ENCODE assay signal across 18 mouse cellular contexts in genomic region chr13:106525406-106526206, GRCm38 (mm10).
DNase-seq lines count a peak whose midpoint lies in the region; ATAC-seq and TF ChIP-seq lines count a peak whose summit lies in the region.
"Had no signal": no experiment of that assay in that cellular context is flagged by ENCODE, and none has a peak within 500 bp of the region (broad histone marks: within the 10 kb centered on the region; RNA-seq: fewer than 3 reads in every experiment).

No protein-coding gene starts in this region.

- no peak for TF ChIP-seq POLR2A in brain, embryonic 14.5 days (IDR thresholded peaks at IDR 0.05; ENCODE audit: borderline replicate concordance, extremely low read depth, insufficient read depth, insufficient read length, poor library complexity, severe bottlenecking)

- H3K4me3 ChIP-seq in kidney, embryonic 14.5 days (ENCODE audit: low read length): no peak overlapping the region
- H3K4me3 ChIP-seq in lung, postnatal 0 days (ENCODE audit: low read depth, low read length): no peak overlapping the region
- no peak overlapping the region for H3K4me3 ChIP-seq in forebrain, postnatal 0 days (ENCODE audit: low read depth, low read length)
- no peak overlapping the region for H3K4me3 ChIP-seq in gastrocnemius, adult 2 months
- H3K4me3 ChIP-seq: embryonic facial prominence, embryonic 12.5 days; hindbrain, embryonic 13.5 days; liver, embryonic 13.5 days; neural tube, embryonic 13.5 days had no signal

- DNase-seq in kidney, adult 9 months: peak; percentile 2
- peak; percentile 1 for DNase-seq in lung, postnatal 25 days (ENCODE audit: low spot score)
- no peak for DNase-seq in lung, postnatal 0 days (ENCODE audit: low spot score)
- DNase-seq in brain, embryonic 14.5 days (ENCODE audit: low read depth): peak; percentile 44
- peak; percentile 57 for DNase-seq in forebrain, postnatal 0 days
- DNase-seq in gastrocnemius, adult 2 months: no peak
- DNase-seq: adrenal gland, postnatal 14 days; cerebellum, postnatal 36 days; liver, embryonic 13.5 days; lung, postnatal 10 days; thymus, adult 2 months had no signal

- no peaks in the 10 kb centered on the region for H3K27me3 ChIP-seq in kidney, embryonic 14.5 days (ENCODE audit: control insufficient read depth, insufficient read depth, low read length)
- no peaks in the 10 kb centered on the region for H3K27me3 ChIP-seq in lung, postnatal 0 days (replicated peaks; ENCODE audit: insufficient read depth, low read length)
- no peaks in the 10 kb centered on the region for H3K27me3 ChIP-seq in forebrain, postnatal 0 days (ENCODE audit: insufficient read depth, low read length)
- H3K27me3 ChIP-seq: embryonic facial prominence, embryonic 12.5 days; hindbrain, embryonic 13.5 days; liver, embryonic 13.5 days; neural tube, embryonic 13.5 days had no signal

- no peaks in the 10 kb centered on the region for H3K9me3 ChIP-seq in kidney, embryonic 14.5 days (ENCODE audit: control insufficient read depth, low read length)
- no peaks in the 10 kb centered on the region for H3K9me3 ChIP-seq in lung, postnatal 0 days (ENCODE audit: low read length)
- H3K9me3 ChIP-seq in forebrain, postnatal 0 days (ENCODE audit: low read length): no peaks in the 10 kb centered on the region
- H3K9me3 ChIP-seq: embryonic facial prominence, embryonic 12.5 days; hindbrain, embryonic 13.5 days; liver, embryonic 13.5 days; neural tube, embryonic 13.5 days had no signal

- no peaks in the 10 kb centered on the region for H3K36me3 ChIP-seq in kidney, embryonic 14.5 days (ENCODE audit: control insufficient read depth, insufficient read depth, low read length)
- no peaks in the 10 kb centered on the region for H3K36me3 ChIP-seq in lung, postnatal 0 days (ENCODE audit: insufficient read depth, low read length)
- no peaks in the 10 kb centered on the region for H3K36me3 ChIP-seq in forebrain, postnatal 0 days (ENCODE audit: insufficient read depth)
- H3K36me3 ChIP-seq: embryonic facial prominence, embryonic 12.5 days; hindbrain, embryonic 13.5 days; liver, embryonic 13.5 days; neural tube, embryonic 13.5 days had no signal

- TF ChIP-seq EP300 in lung, postnatal 0 days (IDR thresholded peaks at IDR 0.05): no peak

- H3K4me1 ChIP-seq in kidney, embryonic 14.5 days (ENCODE audit: control insufficient read depth, insufficient read depth, low read length): no peaks in the 10 kb centered on the region
- H3K4me1 ChIP-seq in lung, postnatal 0 days (ENCODE audit: insufficient read depth, low read depth, low read length): no peaks in the 10 kb centered on the region
- no peaks in the 10 kb centered on the region for H3K4me1 ChIP-seq in forebrain, postnatal 0 days (ENCODE audit: insufficient read depth)
- H3K4me1 ChIP-seq: embryonic facial prominence, embryonic 12.5 days; hindbrain, embryonic 13.5 days; liver, embryonic 13.5 days; neural tube, embryonic 13.5 days had no signal

- intact Hi-C loops in gastrocnemius, adult 2 months (cut with DNase I): no loop called here

- 86% methylated on average over 11 of the region's 11 CpGs for WGBS in kidney, embryonic 14.5 days
- 52% methylated on average over 11 of the region's 11 CpGs for WGBS in lung, postnatal 0 days
- WGBS in forebrain, postnatal 0 days: 59% methylated on average over 11 of the region's 11 CpGs

- no peak overlapping the region for H3K4me2 ChIP-seq in kidney, embryonic 14.5 days (replicated peaks; ENCODE audit: low read depth, low read length)
- no peak overlapping the region for H3K4me2 ChIP-seq in lung, postnatal 0 days (replicated peaks; ENCODE audit: low read depth, low read length)
- no peak overlapping the region for H3K4me2 ChIP-seq in forebrain, postnatal 0 days (ENCODE audit: low read depth)
- H3K4me2 ChIP-seq: embryonic facial prominence, embryonic 12.5 days; hindbrain, embryonic 13.5 days; liver, embryonic 13.5 days; neural tube, embryonic 13.5 days had no signal

- no peak overlapping the region for H3K9ac ChIP-seq in kidney, embryonic 14.5 days (ENCODE audit: low read depth, low read length)
- H3K9ac ChIP-seq in lung, postnatal 0 days (replicated peaks; ENCODE audit: low read depth): no peak overlapping the region
- no peak overlapping the region for H3K9ac ChIP-seq in forebrain, postnatal 0 days
- H3K9ac ChIP-seq: embryonic facial prominence, embryonic 12.5 days; hindbrain, embryonic 13.5 days; liver, embryonic 13.5 days; neural tube, embryonic 13.5 days had no signal

- H3K27ac ChIP-seq in kidney, embryonic 14.5 days (ENCODE audit: low read depth, low read length): no peak overlapping the region
- no peak overlapping the region for H3K27ac ChIP-seq in lung, postnatal 0 days (ENCODE audit: low read length)
- H3K27ac ChIP-seq in forebrain, postnatal 0 days (ENCODE audit: low read depth, low read length): peak overlapping the region; percentile 42; the same call in 1 of the 2 replicates
- no peak overlapping the region for H3K27ac ChIP-seq in gastrocnemius, adult 2 months
- H3K27ac ChIP-seq: embryonic facial prominence, embryonic 12.5 days; hindbrain, embryonic 13.5 days; liver, embryonic 13.5 days; neural tube, embryonic 13.5 days had no signal

- TF ChIP-seq CTCF in lung, postnatal 0 days (IDR thresholded peaks at IDR 0.05): no peak
- TF ChIP-seq CTCF in brain, embryonic 14.5 days (IDR thresholded peaks at IDR 0.05; ENCODE audit: borderline replicate concordance, extremely low read depth, insufficient read depth, insufficient read length): no peak
- no peak for TF ChIP-seq CTCF in forebrain, postnatal 0 days (IDR thresholded peaks at IDR 0.05; ENCODE audit: low read depth)
- TF ChIP-seq CTCF in gastrocnemius, adult 2 months (IDR thresholded peaks at IDR 0.05): no peak

- ATAC-seq in kidney, embryonic 14.5 days (ENCODE audit: low FRiP score, low TSS enrichment): no peak
- ATAC-seq in lung, postnatal 0 days: no peak
- ATAC-seq in forebrain, postnatal 0 days: peak; percentile 89
- ATAC-seq: CD4-positive, CD25-positive, alpha-beta regulatory T cell, adult 4 months; intestine, embryonic 16.5 days; midbrain, embryonic 16.5 days had no signal

Comparison
In these comparisons a context has a peak if more than half of its experiments do, and no peak if none do; other contexts are left out.
1. DNase-seq: peak in kidney, adult 9 months (single experiment), lung, postnatal 25 days (single experiment), brain, embryonic 14.5 days (single experiment) and forebrain, postnatal 0 days (single experiment); none in lung, postnatal 0 days (single experiment) and gastrocnemius, adult 2 months (single experiment).